Mouse (Mus musculus) retina, postnatal 7 days (tissue): ENCODE measurements around the gene Cubn.

Experiments used
- DNase-seq: peaks from one replicate; pipeline ENCODE4 v3.0.0-alpha.2; 2012; ENCODE audit warnings: low read depth, low spot score

Cubn gene

GRCm38 (mm10) chr2:13357885-13358552 lies 133.6 kb downstream of the Cubn start:
- no peak for DNase-seq

- no peak for DNase-seq
These were observed 138.8 kb downstream of the Cubn start for GRCm38 (mm10) chr2:13352775-13353174.

- DNase-seq = no peak
These were observed 139.4 kb downstream of the Cubn start for GRCm38 (mm10) chr2:13352112-13352728.

GRCm38 (mm10) chr2:13342325-13342926 lies 149.2 kb downstream of the Cubn start:
- no peak for DNase-seq

GRCm38 (mm10) chr2:13335446-13335845 lies 156.2 kb downstream of the Cubn start:
- DNase-seq = no peak

GRCm38 (mm10) chr2:13329754-13330417 lies 161.7 kb downstream of the Cubn start:
- DNase-seq = no peak

GRCm38 (mm10) chr2:13303376-13303775 lies 188.2 kb downstream of the Cubn start:
- no peak for DNase-seq

- DNase-seq = no peak
These were observed 192.6 kb downstream of the Cubn start for GRCm38 (mm10) chr2:13299031-13299430.

GRCm38 (mm10) chr2:13297733-13298132 lies 193.9 kb downstream of the Cubn start:
- no peak for DNase-seq

- DNase-seq = peak; percentile 16
These were observed 201.0 kb downstream of the Cubn start for GRCm38 (mm10) chr2:13290661-13291060.

GRCm38 (mm10) chr2:13290070-13290469 lies 201.5 kb downstream of the Cubn start:
- no peak for DNase-seq

- no peak for DNase-seq
These were observed 213.3 kb downstream of the Cubn start for GRCm38 (mm10) chr2:13278114-13278862.

- DNase-seq = no peak
These were observed 215.7 kb downstream of the Cubn start for GRCm38 (mm10) chr2:13275874-13276273.

- DNase-seq = peak; percentile 96
These were observed 220.3 kb downstream of the Cubn start, which contains the start of gene Rsu1 for GRCm38 (mm10) chr2:13271165-13271957. Rsu1 (minus strand) TSS chr2:13271415.

GRCm38 (mm10) chr2:13270736-13271135 lies 220.9 kb downstream of the Cubn start:
- no peak for DNase-seq

GRCm38 (mm10) chr2:13268681-13269293 lies 222.8 kb downstream of the Cubn start:
- DNase-seq = no peak

GRCm38 (mm10) chr2:13264875-13265274 lies 226.7 kb downstream of the Cubn start:
- DNase-seq = peak; percentile 32

- no peak for DNase-seq
These were observed 228.5 kb downstream of the Cubn start for GRCm38 (mm10) chr2:13263150-13263549.

- no peak for DNase-seq
These were observed 233.0 kb downstream of the Cubn start for GRCm38 (mm10) chr2:13258606-13259005.

GRCm38 (mm10) chr2:13240711-13241110 lies 250.9 kb downstream of the Cubn start:
- no peak for DNase-seq
